Mouse (Mus musculus): ENCODE data around the gene Csnk1g2.

The Csnk1g2 gene

DNA sequence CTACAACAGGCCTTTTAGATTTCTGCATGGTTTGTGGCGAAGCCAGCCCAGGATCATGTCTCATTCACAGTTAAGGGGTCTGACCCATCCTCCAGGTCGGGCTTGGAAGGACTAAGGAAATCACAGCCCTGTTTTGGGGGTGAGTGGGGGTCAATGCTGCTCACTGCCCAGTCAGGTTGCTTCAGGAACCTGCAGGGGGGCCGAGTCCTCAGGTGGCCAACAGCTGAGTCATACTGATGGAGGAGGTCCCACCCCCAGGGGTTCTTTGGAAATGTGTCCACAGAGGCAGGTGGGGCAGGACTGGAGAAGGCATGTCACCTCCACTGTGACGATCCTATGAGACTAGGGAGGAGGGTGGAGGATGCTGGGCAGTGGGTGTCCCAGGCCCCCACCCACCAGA is 42.8 kb downstream of the Csnk1g2 start:
- no peak for DNase-seq

DNA sequence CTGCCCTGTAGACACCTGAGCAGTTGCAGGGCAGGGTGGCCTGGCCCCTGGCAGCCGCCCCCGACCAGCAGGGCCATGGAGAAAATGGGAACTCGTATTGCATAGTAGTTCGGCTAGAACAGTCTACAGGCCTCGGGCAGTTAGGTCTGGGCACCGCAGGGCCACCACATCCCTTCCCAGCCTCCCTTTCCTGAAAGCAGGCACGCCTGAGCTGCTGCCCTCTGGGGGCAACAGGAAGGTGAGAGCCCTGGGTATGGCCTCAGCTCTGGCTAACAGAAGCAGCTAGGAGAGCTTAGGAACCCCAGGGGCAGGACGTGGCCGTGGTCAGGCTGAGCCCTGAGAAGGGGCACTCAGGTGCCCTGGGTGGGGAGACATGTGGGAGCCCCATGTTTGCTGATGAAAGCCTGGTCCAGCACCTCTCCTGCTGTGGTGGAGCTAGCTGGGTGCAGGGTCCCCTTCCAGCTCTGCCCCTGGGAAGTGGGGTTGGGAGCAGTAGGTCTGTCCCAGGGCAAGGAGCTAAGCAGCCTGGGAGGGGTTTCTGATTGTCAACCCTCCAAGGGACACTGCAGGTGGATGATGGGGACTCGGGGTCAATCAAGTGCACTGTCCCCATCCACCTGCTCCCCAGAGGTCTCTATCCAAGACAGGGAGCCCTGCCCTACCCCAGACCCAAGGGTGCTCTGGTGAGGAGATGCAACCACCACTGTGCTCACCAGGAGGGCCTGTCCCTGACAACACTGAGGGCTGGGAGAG is 43.5 kb downstream of the Csnk1g2 start:
- no peak for DNase-seq

- DNase-seq = no peak
Measured at GRCm38 (mm10) chr10:80666837-80667412, 44.3 kb downstream of the Csnk1g2 start.

GRCm38 (mm10) chr10:80668614-80669013 is 46.0 kb downstream of the Csnk1g2 start:
- DNase-seq = no peak

DNA sequence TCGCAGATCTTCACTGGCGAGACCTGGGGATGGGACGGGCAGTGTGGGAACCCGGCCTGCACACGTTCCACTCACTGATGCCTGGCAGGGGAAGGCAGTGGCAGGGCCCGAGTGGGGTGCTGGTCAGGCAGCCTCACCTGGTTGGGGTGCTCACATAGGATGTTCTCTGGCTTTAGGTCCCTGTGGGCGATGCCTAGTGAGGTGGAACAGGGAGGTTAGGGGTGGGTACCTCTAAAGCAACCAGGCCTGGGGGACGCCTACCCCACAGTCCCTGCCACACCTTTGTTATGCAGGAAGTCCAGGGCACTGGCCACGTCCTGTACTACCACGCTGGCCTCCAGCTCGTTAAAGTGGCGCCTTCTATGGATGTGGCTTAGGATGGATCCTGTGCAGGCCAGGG is 46.4 kb downstream of the Csnk1g2 start:
- DNase-seq = no peak

GRCm38 (mm10) chr10:80669737-80670485 is 47.3 kb downstream of the Csnk1g2 start:
- no peak for DNase-seq

DNA sequence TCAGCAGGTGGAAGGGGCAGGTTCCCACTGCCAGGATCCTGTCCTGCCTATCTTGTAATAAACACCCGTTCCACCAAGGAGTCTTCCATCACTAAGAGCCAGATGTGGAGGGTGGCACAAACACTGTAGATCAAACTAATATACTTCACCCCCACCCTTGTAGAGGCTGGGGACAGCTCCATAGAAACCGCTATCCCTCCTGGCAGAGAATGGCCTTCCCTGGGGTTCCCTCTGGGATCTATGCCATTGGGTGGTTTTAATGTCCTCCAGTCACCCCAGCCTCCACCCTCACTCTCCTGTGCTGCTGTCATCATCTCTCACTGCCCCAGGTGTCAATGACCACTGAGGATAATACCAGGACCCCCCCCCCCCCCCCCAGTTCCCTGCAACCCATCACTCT is 47.9 kb downstream of the Csnk1g2 start:
- DNase-seq = no peak

GRCm38 (mm10) chr10:80671251-80671650 is 48.6 kb downstream of the Csnk1g2 start:
- no peak for DNase-seq

DNA sequence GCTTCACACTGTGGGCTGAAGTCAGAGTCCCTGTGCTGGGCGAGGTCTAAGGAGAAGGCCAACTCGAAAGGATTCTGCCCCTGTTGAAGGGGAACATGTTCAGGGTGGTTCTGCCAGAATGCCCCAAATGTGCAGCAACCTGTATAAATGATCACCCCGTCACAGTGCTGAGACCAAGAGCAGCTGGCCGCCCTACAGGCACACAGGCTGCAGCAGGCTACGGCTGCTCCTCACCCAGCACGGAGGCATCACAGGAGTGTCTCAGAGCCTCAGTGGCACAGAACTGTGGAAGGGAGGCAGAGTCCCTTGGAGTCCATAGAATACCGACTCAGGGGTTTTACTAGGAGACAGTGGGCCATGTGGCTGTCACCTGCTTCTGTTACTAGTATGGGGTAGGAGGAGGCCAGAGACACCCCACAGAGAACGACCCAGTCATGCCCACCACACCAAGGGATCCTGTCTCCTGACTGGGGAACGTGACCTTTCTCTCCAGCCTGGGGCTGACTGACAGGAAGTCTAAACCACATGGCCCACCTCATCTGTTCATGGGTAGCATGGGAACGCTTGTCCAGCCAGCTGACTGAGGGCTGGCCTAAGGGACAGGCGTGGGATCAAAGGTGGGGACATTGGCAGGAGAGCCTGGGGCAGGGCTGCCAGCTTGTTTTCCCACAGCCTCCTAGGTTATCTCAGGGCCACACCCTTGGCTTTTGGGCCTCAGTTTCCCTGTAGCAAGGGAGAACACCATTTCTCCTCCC is 49.5 kb downstream of the Csnk1g2 start:
- no peak for DNase-seq

DNA sequence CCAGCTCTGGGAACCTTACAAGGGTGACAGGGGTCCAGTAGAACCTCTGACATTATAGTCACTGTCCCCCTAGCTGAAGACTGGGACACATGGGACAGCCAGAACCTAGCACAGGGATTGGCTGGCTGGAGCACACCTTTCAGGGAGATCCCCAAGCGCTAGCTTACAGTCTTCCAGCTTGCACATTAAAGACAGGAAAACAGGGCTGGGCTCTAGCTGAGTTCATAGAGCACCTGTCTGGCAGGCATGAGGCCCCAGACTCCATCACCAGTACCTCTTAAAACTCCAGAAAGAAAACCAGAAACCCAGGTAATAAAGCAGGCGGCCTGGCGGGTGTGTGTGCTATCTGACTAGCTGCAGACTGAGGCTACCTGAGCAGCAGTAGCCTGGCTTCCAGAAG is 51.1 kb downstream of the Csnk1g2 start:
- no peak for DNase-seq

GRCm38 (mm10) chr10:80674161-80674711 is 51.6 kb downstream of the Csnk1g2 start:
- DNase-seq = no peak

DNA sequence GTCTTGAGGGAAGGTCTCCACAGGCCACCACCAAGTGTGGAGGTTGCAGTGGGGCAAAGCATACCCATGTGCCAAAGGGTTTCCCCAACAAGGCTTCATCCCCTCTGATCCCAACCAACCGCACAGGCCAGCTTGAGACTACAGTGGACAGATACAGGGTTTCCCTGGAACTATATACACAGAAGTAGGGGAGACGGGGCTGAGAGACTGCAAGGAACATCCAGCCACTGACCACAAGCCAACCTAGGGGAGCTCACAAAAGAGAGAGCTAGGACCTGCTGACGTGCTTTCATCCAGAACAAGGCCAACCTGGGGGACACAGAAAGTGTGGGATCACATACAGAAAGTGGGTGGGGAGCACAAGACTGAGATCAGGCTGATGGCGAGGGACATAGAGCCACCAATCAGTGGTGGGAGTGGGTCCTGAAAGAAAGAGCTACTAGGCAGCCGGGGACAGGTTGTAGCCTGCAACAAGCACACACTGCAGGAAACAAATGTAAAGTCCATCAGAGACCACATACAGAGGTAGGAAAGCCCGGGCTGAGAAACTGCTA is 52.3 kb downstream of the Csnk1g2 start:
- no peak for DNase-seq

DNA sequence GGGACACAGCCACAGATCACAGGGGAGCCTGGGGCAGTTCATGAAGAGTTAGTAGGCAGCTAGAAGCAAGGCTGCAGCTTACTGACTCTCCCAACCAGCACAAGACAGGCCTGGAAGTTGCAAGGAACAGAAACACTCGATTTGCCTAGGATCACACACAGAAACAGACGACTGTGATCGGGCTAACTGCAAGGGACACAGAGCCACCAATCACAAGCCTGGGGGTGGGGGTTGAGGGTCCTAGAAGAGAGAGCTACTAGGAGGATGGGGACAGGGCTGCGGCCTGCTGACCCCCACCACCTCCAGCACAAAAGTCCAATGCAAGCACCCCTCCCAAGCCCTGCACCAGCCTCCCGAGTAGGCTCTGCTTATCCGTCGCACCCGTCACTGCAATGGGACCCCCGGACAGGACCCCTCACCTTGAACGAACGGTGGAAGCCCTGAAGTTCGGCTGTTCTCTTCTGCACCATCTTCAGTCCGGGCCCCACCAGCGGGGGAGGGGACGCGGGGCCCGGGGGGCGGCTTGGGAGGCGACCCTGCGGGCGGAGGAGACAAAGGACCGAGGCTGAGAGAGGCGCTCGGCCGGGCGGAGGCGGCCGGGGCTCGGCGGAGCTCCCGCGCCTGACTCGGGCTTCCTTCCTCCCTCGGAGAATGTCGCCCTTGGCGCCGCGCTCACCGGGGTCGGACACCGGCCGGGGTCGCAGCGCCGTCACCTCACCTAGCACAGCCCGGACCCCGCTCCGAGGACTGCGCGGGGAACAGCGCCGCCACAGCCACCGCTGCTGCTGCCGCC is 53.0 kb downstream of the Csnk1g2 start:
- peak in 1 of 2 experiments; percentile 64 for DNase-seq

GRCm38 (mm10) chr10:80676198-80676928 is 53.7 kb downstream of the Csnk1g2 start:
- peak; percentile 100 for DNase-seq

DNA sequence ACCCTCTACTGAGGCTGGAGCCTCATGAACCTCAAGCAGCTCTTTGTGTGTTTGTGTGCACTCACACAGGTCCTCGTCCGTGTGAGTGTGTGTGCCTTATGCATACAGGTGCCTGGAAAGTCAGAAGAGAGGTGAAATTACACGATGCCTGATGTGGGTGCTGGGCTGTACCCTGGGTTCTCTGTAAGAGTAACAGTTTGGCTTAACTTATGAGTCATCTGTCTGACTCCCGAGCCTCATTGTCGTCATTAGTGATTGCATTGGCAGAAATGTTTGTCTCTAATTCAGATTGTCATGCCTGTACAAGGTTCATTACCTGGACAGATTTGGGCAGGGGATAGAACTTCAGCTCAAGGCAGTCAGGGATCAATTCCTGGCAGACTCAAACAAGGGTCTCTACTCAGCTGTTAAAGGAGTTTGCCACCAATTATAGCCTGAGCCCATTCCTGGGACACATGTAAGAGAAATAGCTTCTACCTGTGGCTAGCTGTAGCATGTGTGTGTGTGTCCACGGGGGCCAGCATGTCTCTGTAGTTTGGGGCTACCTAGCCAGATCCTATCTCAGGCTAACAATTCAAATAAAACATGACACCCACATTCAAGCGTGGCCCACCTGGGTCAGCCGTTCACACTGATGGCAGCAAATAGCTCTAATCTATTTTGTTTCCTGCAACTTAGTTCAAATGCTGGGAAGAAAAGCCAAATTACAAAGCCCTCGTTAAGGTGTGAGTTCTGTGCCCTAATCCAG is 54.7 kb downstream of the Csnk1g2 start:
- DNase-seq = no peak

DNA sequence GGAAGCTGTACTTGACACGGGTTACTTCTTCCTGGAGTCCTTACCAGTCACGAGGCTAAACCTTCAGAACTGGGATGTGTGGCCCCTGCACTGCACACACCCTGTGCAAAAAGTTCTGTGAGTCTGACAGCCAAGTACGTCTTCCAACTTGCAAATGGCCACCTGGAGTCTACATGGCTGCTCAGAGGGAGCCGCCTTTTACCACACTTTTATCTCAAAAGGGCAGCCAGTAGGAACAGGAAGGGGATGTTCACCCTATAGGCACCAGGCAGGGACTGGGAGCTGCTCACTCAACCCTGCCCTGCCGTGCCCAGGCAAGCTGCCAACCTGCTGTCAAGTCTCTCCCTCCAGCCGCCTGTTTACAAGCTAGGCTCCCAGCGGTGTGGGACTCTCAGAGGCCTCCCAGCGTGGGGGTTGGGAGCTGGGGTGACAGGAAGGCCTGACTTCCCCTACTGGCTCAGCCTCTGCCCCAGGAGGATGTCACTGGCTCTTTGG is 55.4 kb downstream of the Csnk1g2 start, which contains the start of gene Mknk2:
Mknk2 (minus strand) TSS at position 171 of the 495 bp plus-strand sequence.
- peak; percentile 90 to 95 for DNase-seq

- DNase-seq = no peak
Measured at GRCm38 (mm10) chr10:80678601-80679377, 56.2 kb downstream of the Csnk1g2 start.

GRCm38 (mm10) chr10:80679556-80680259 is 57.1 kb downstream of the Csnk1g2 start:
- no peak for DNase-seq

Measured in thymus, adult 18-20 months (tissue).